Mouse (Mus musculus): Measurements from ENCODE around the gene Pcid2. TPM values are rescaled to one million over a fixed set of nuclear protein-coding genes. Genes with fewer than 3 reads are reported as not detected.
"Not testable (repeated sequence)": the region's sequence is repeated elsewhere in the genome, so short reads cannot be mapped to it uniquely, and the experiment has no call there.

Pcid2 gene
- polyA plus RNA-seq, 1 experiment from 2014 or later: 52.9 TPM

DNA sequence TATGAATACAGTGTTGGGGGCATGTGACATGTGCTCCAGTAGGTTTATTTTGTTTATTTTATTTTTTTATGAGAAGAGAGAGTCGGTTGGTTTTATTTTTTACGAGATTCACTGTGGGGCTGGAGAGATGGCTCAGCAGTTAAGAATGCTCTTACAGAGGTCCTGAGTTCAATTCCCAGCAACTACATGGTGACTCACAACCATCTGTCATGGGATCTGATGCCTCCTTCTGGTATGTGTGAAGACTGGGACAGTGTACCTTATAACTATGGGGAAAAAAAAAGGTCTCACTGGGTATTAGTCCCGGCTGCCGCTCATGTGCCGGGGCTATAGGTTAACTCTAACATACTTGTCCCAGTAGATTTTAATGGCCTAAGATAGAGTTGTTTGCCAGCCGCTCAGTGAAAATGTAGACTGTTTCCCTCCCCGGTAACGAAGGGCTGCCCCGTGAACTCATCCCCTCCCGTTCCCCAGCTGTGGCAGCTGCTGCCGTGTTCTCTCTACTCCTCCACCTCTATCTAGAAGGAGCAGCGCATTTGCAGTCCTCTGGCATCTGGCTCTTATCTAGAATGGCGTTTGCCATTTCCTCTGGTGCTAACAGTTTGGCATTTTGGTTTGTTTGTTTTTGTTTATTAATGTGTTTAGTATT lies 2.9 kb upstream of the Pcid2 start:
- Histone ChIP-seq H3K4me2 (ENCODE audit: low read depth) (no peak overlapping the region), H3K27ac (ENCODE audit: low read depth, low read length) (no peak overlapping the region), H3K9me3 (ENCODE audit: control insufficient read depth, low read length) (no peaks in the 10 kb centered on the region), H3K36me3 (ENCODE audit: control insufficient read depth, insufficient read depth, low read length) (no peaks in the 10 kb centered on the region), H3K4me1 (ENCODE audit: control insufficient read depth, insufficient read depth, low read length) (peaks cover 14% of the 10 kb centered on the region), H3K4me3 (ENCODE audit: low read depth, low read length) (no peak overlapping the region), H3K27me3 (ENCODE audit: control insufficient read depth, insufficient read depth, low read length) (no peaks in the 10 kb centered on the region), H3K9ac (ENCODE audit: low read length) (no peak overlapping the region)
- no peak for ATAC-seq (ENCODE audit: insufficient read depth, low FRiP score, low TSS enrichment)
- WGBS: 91% methylated on average over 13 of the region's 13 CpGs
- DNase-seq (ENCODE audit: low spot score): no peak

DNA sequence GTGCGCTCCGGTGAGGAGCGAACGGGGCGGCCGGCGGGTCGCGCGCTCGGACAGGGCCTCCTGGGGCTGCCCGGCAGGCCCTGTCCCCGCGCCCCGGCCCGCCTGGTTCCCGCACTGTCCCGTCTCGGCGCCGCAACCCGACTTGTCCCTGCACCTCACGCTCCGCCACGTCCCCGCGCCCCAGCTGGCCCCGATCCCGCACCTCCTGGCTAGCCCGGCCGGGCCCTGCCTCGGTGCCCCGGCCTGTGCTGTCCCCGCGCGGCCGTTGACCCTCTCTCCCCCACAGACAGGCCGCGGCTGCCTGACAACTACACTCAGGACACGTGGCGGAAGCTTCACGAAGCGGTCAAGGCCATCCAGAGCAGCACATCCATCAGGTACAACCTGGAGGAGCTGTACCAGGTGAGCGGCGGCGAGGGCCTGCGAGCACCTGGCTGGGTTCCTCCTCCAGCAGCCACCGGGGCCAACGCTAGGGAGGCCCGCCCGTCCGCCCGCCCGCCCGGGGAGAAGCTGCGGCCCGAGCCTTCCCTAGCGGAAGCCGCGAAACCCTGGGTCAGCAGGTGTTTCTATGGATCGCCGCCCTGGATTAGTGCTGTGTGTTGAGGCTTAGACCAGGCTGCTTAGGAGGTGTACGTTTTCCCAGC lies 771 bp upstream of the Pcid2 start:
- H3K4me1 ChIP-seq (ENCODE audit: control insufficient read depth, insufficient read depth, low read length): peaks cover 14% of the 10 kb centered on the region
- peak overlapping the region; percentile 97 for H3K4me3 ChIP-seq (ENCODE audit: low read depth, low read length)
- no peaks in the 10 kb centered on the region for H3K9me3 ChIP-seq (ENCODE audit: control insufficient read depth, low read length)
- ATAC-seq (ENCODE audit: insufficient read depth, low FRiP score, low TSS enrichment) (peak; percentile 68), DNase-seq (ENCODE audit: low spot score) (no peak)
- 0 out of 2 replicates have a peak overlapping the region, but pooled peaks have one; percentile 53 for H3K27ac ChIP-seq (ENCODE audit: low read depth, low read length)
- under 1% methylated on average over 50 of the region's 63 CpGs for WGBS
- peak overlapping the region; percentile 98 for H3K4me2 ChIP-seq (ENCODE audit: low read depth)
- no peaks in the 10 kb centered on the region for H3K36me3 ChIP-seq (ENCODE audit: control insufficient read depth, insufficient read depth, low read length)
- peak overlapping the region; percentile 93 for H3K9ac ChIP-seq (ENCODE audit: low read length)
- H3K27me3 ChIP-seq (ENCODE audit: control insufficient read depth, insufficient read depth, low read length): no peaks in the 10 kb centered on the region

DNA sequence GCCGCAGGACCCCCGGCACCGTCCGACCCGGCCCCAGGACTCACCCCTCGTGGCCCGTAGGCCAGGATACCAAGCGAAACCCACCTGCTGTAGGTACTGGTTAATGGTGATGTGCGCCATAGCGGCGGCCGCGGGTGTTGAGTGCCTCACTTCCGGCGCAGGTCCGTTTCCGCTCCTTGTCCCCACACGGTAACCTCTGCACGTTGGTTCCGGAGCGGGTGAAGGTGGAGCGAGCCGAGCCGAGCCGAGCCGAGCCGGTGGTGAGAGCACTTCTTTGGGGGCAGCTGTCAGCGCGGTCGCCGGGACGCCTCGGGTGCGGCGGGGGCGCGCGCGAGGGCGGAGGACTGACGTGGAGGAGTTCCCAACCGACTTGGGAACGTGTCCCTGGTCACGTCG lies 570 bp downstream of the Pcid2 start:
- Histone ChIP-seq H3K36me3 (ENCODE audit: control insufficient read depth, insufficient read depth, low read length) (no peaks in the 10 kb centered on the region), H3K27me3 (ENCODE audit: control insufficient read depth, insufficient read depth, low read length) (no peaks in the 10 kb centered on the region), H3K4me3 (ENCODE audit: low read depth, low read length) (peak overlapping the region; percentile 97), H3K9me3 (ENCODE audit: control insufficient read depth, low read length) (no peaks in the 10 kb centered on the region), H3K4me1 (ENCODE audit: control insufficient read depth, insufficient read depth, low read length) (peaks cover 12% of the 10 kb centered on the region), H3K9ac (ENCODE audit: low read length) (peak overlapping the region; percentile 86), H3K4me2 (ENCODE audit: low read depth) (peak overlapping the region; percentile 89), H3K27ac (ENCODE audit: low read depth, low read length) (peak overlapping the region; percentile 56)
- DNase-seq (ENCODE audit: low spot score) (peak; percentile 91), ATAC-seq (ENCODE audit: insufficient read depth, low FRiP score, low TSS enrichment) (peak; percentile 78)
- WGBS: 0% methylated on average over 45 of the region's 45 CpGs

DNA sequence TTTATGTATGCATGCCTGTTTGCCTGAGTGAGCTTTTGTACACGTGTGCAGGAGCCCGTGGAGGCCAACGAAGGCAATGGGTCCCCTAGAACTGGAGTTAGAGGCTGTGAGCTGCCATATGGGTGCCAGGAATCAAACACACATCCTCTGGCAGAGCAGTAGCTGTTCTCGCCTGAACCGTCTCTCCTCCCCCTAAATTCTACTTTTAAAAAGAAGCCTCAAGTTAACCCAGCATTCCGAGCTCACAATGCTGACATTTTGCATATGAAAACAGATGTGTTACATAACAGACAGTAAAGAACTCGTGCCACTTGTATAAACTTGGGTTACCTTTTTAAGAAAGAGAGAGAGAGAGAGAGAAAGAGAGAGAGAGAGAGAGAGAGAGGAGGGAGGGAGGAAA lies 27.7 kb downstream of the Pcid2 start:
- ATAC-seq (ENCODE audit: insufficient read depth, low FRiP score, low TSS enrichment) (no peak), DNase-seq (ENCODE audit: low spot score) (no peak)
- no peak overlapping the region for H3K4me3 ChIP-seq (ENCODE audit: low read depth, low read length)
- no peak overlapping the region for H3K9ac ChIP-seq (ENCODE audit: low read length)
- H3K27me3 ChIP-seq (ENCODE audit: control insufficient read depth, insufficient read depth, low read length): no peaks in the 10 kb centered on the region
- H3K36me3 ChIP-seq (ENCODE audit: control insufficient read depth, insufficient read depth, low read length): peaks cover 16% of the 10 kb centered on the region
- H3K9me3 ChIP-seq (ENCODE audit: control insufficient read depth, low read length): no peaks in the 10 kb centered on the region
- no peaks in the 10 kb centered on the region for H3K4me1 ChIP-seq (ENCODE audit: control insufficient read depth, insufficient read depth, low read length)
- no peak overlapping the region for H3K27ac ChIP-seq (ENCODE audit: low read depth, low read length)
- WGBS: 89% methylated on average over 7 of the region's 7 CpGs
- H3K4me2 ChIP-seq (ENCODE audit: low read depth): no peak overlapping the region

DNA sequence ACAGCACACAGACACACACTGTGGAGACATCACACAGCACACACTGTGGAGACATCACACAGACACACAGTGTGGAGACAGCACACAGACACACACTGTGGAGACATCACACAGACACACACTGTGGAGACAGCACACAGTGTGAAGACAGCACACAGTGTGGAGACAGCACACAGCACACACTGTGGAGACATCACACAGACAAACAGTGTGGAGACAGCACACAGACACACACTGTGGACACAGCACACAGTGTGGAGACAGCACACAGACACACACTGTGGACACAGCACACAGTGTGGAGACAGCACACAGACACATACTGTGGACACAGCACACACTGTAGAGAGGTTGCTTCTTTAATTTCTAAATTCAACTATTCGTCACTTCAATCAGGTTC lies 29.7 kb downstream of the Pcid2 start:
- not testable (repeated sequence) for H3K9me3 ChIP-seq (ENCODE audit: control insufficient read depth, low read length); H3K27ac ChIP-seq (ENCODE audit: low read depth, low read length); H3K9ac ChIP-seq (ENCODE audit: low read length); DNase-seq (ENCODE audit: low spot score); H3K4me3 ChIP-seq (ENCODE audit: low read depth, low read length); ATAC-seq (ENCODE audit: insufficient read depth, low FRiP score, low TSS enrichment); H3K4me2 ChIP-seq (ENCODE audit: low read depth); H3K36me3 ChIP-seq (ENCODE audit: control insufficient read depth, insufficient read depth, low read length); H3K4me1 ChIP-seq (ENCODE audit: control insufficient read depth, insufficient read depth, low read length); H3K27me3 ChIP-seq (ENCODE audit: control insufficient read depth, insufficient read depth, low read length)
- WGBS: 88% methylated on average over 1 of the region's 1 CpGs

DNA sequence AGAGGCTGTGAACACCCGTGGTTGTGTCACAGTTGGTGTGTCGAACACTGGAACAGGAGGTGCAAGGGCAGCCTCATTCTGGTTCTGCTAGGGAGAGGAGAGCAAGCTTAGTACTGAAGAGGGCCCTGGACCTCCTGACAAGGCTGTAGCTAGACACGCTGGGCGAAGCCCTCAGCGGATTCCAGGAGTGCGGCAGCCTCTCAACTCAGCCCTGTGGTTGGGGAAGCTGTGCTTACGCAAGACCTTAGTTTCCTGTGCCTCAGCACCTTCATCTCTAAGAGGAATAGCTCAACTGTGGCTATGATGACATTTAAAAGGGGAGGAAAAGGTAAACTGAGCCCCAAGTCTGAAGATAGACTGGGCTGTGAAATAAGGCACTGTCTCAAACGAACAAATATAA lies 30.2 kb downstream of the Pcid2 start:
- H3K9me3 ChIP-seq (ENCODE audit: control insufficient read depth, low read length): no peaks in the 10 kb centered on the region
- WGBS: 92% methylated on average over 8 of the region's 8 CpGs
- no peaks in the 10 kb centered on the region for H3K27me3 ChIP-seq (ENCODE audit: control insufficient read depth, insufficient read depth, low read length)
- ATAC-seq (ENCODE audit: insufficient read depth, low FRiP score, low TSS enrichment): no peak
- DNase-seq (ENCODE audit: low spot score): no peak
- H3K4me2 ChIP-seq (ENCODE audit: low read depth): no peak overlapping the region
- H3K9ac ChIP-seq (ENCODE audit: low read length): no peak overlapping the region; the same call in 1 of the 2 replicates
- H3K4me3 ChIP-seq (ENCODE audit: low read depth, low read length): no peak overlapping the region
- H3K36me3 ChIP-seq (ENCODE audit: control insufficient read depth, insufficient read depth, low read length): peaks cover 6% of the 10 kb centered on the region
- H3K27ac ChIP-seq (ENCODE audit: low read depth, low read length): no peak overlapping the region
- no peaks in the 10 kb centered on the region for H3K4me1 ChIP-seq (ENCODE audit: control insufficient read depth, insufficient read depth, low read length)

DNA sequence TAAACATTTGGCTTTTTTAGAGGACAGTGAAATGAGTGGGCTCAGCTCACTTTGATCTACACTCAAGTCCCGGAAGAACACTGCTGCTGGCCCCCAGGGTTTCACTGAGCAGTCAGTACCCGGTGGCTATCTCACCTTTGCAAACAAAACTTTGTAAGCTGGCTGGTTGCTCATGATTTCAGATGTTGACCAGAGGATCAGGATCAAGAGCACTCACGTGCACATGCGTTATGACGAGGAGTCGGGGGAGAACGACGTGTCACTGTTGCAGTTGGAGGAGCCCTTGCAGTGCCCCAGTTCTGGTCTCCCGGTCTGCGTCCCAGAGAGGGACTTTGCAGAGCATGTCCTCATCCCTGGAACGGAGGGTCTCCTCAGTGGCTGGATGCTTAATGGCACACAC lies 32.0 kb downstream of the Pcid2 start:
- DNase-seq (ENCODE audit: low spot score): no peak
- ATAC-seq (ENCODE audit: insufficient read depth, low FRiP score, low TSS enrichment): no peak
- H3K9me3 ChIP-seq (ENCODE audit: control insufficient read depth, low read length): no peaks in the 10 kb centered on the region
- no peak overlapping the region for H3K27ac ChIP-seq (ENCODE audit: low read depth, low read length)
- WGBS: 97% methylated on average over 11 of the region's 11 CpGs
- no peak overlapping the region for H3K9ac ChIP-seq (ENCODE audit: low read length)
- H3K4me1 ChIP-seq (ENCODE audit: control insufficient read depth, insufficient read depth, low read length): no peaks in the 10 kb centered on the region
- no peak overlapping the region for H3K4me2 ChIP-seq (ENCODE audit: low read depth)
- H3K36me3 ChIP-seq (ENCODE audit: control insufficient read depth, insufficient read depth, low read length): peaks cover 2% of the 10 kb centered on the region; the same call in 1 of the 2 replicates
- H3K4me3 ChIP-seq (ENCODE audit: low read depth, low read length): no peak overlapping the region
- no peaks in the 10 kb centered on the region for H3K27me3 ChIP-seq (ENCODE audit: control insufficient read depth, insufficient read depth, low read length)

DNA sequence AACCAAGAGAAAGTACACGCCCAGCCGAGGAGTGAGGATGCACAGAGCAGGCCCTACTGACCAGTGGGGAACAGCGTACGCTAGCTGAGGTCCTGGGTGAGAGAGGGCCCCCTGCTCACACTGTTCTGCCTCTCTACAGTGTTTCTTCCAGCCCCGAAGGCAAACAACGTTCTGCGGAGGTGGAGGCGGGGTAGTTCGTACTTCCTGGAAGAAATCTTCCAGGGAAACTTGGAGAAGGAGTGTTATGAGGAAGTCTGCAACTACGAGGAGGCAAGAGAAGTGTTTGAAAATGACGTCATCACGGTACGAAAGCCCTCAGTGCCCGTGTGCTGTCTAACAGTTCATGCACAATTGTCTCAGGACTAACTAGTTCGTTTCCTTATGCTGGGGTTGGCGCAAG lies 42.1 kb downstream of the Pcid2 start:
- no peaks in the 10 kb centered on the region for H3K27me3 ChIP-seq (ENCODE audit: control insufficient read depth, insufficient read depth, low read length)
- no peaks in the 10 kb centered on the region for H3K9me3 ChIP-seq (ENCODE audit: control insufficient read depth, low read length)
- H3K4me2 ChIP-seq (ENCODE audit: low read depth): no peak overlapping the region
- H3K36me3 ChIP-seq (ENCODE audit: control insufficient read depth, insufficient read depth, low read length): no peaks in the 10 kb centered on the region
- H3K9ac ChIP-seq (ENCODE audit: low read length): no peak overlapping the region
- 82% methylated on average over 16 of the region's 16 CpGs for WGBS
- no peak for DNase-seq (ENCODE audit: low spot score)
- no peak for ATAC-seq (ENCODE audit: insufficient read depth, low FRiP score, low TSS enrichment)
- H3K27ac ChIP-seq (ENCODE audit: low read depth, low read length): no peak overlapping the region
- H3K4me1 ChIP-seq (ENCODE audit: control insufficient read depth, insufficient read depth, low read length): no peaks in the 10 kb centered on the region
- no peak overlapping the region for H3K4me3 ChIP-seq (ENCODE audit: low read depth, low read length)
